Mouse (Mus musculus): ENCODE results near the gene Smok3b. TPM values are rescaled to one million over a fixed set of nuclear protein-coding genes. Genes with fewer than 3 reads are reported as not detected.

Gene Smok3b
- polyA plus RNA-seq, 2 experiments, result not detected

- DNase-seq (ENCODE audit: low spot score) (no peak), ATAC-seq (ENCODE audit: low FRiP score, low read depth) (no peak)
- peaks cover 46% of the 10 kb centered on the region for H3K36me3 ChIP-seq (ENCODE audit: control insufficient read depth, insufficient read depth, low read length)
- no peak overlapping the region for H3K9ac ChIP-seq (ENCODE audit: low read depth, low read length, severe bottlenecking)
- H3K9me3 ChIP-seq (ENCODE audit: control insufficient read depth, low read length), result no peaks in the 10 kb centered on the region
- H3K27me3 ChIP-seq (ENCODE audit: control insufficient read depth, insufficient read depth, low read length), result no peaks in the 10 kb centered on the region
- 78% methylated on average over 3 of the region's 3 CpGs for WGBS
- no peak overlapping the region for H3K27ac ChIP-seq (replicated peaks; ENCODE audit: low read depth, low read length)
- TF ChIP-seq POLR2A (IDR thresholded peaks at IDR 0.05; ENCODE audit: borderline replicate concordance, extremely low read depth, insufficient read depth, insufficient read length), result no peak
- H3K4me2 ChIP-seq (replicated peaks; ENCODE audit: low read depth, low read length, severe bottlenecking), result no peak overlapping the region
- H3K4me1 ChIP-seq (ENCODE audit: control insufficient read depth, insufficient read depth, low read length), result no peaks in the 10 kb centered on the region; the same call in 1 of the 2 replicates
- no peak overlapping the region for H3K4me3 ChIP-seq (replicated peaks; ENCODE audit: low read length)
These were observed 69.0 kb downstream of the Smok3b start for GRCm38 (mm10) chr5:138090271-138090670.

- DNase-seq (ENCODE audit: low spot score) (no peak), ATAC-seq (ENCODE audit: low FRiP score, low read depth) (no peak)
- Histone ChIP-seq H3K9me3 (ENCODE audit: control insufficient read depth, low read length) (no peaks in the 10 kb centered on the region), H3K4me2 (replicated peaks; ENCODE audit: low read depth, low read length, severe bottlenecking) (no peak overlapping the region), H3K36me3 (ENCODE audit: control insufficient read depth, insufficient read depth, low read length) (peaks cover 49% of the 10 kb centered on the region), H3K4me1 (ENCODE audit: control insufficient read depth, insufficient read depth, low read length) (no peaks in the 10 kb centered on the region; the same call in 1 of the 2 replicates), H3K4me3 (replicated peaks; ENCODE audit: low read length) (no peak overlapping the region), H3K27me3 (ENCODE audit: control insufficient read depth, insufficient read depth, low read length) (no peaks in the 10 kb centered on the region), H3K9ac (ENCODE audit: low read depth, low read length, severe bottlenecking) (no peak overlapping the region), H3K27ac (replicated peaks; ENCODE audit: low read depth, low read length) (no peak overlapping the region)
- no peak for TF ChIP-seq POLR2A (IDR thresholded peaks at IDR 0.05; ENCODE audit: borderline replicate concordance, extremely low read depth, insufficient read depth, insufficient read length)
- 97% methylated on average over 5 of the region's 5 CpGs for WGBS
These were observed 69.5 kb downstream of the Smok3b start for GRCm38 (mm10) chr5:138090737-138091136.

- ATAC-seq (ENCODE audit: low FRiP score, low read depth) (no peak), DNase-seq (ENCODE audit: low spot score) (no peak)
- Histone ChIP-seq H3K27me3 (ENCODE audit: control insufficient read depth, insufficient read depth, low read length) (no peaks in the 10 kb centered on the region), H3K4me3 (replicated peaks; ENCODE audit: low read length) (no peak overlapping the region), H3K9me3 (ENCODE audit: control insufficient read depth, low read length) (no peaks in the 10 kb centered on the region), H3K36me3 (ENCODE audit: control insufficient read depth, insufficient read depth, low read length) (peaks cover 65% of the 10 kb centered on the region), H3K27ac (replicated peaks; ENCODE audit: low read depth, low read length) (no peak overlapping the region), H3K9ac (ENCODE audit: low read depth, low read length, severe bottlenecking) (no peak overlapping the region), H3K4me2 (replicated peaks; ENCODE audit: low read depth, low read length, severe bottlenecking) (no peak overlapping the region), H3K4me1 (ENCODE audit: control insufficient read depth, insufficient read depth, low read length) (no peaks in the 10 kb centered on the region)
- WGBS, result 78% methylated on average over 4 of the region's 4 CpGs
- TF ChIP-seq POLR2A (IDR thresholded peaks at IDR 0.05; ENCODE audit: borderline replicate concordance, extremely low read depth, insufficient read depth, insufficient read length), result no peak
These were observed 71.5 kb downstream of the Smok3b start for GRCm38 (mm10) chr5:138092771-138093170.

- no peak overlapping the region for H3K4me3 ChIP-seq (replicated peaks; ENCODE audit: low read length)
- H3K27me3 ChIP-seq (ENCODE audit: control insufficient read depth, insufficient read depth, low read length), result no peaks in the 10 kb centered on the region
- whole genome bisulfite sequencing, result 94% methylated on average over 6 of the region's 6 CpGs
- H3K4me2 ChIP-seq (replicated peaks; ENCODE audit: low read depth, low read length, severe bottlenecking), result no peak overlapping the region
- no peak for DNase-seq (ENCODE audit: low spot score)
- no peak for TF ChIP-seq POLR2A (IDR thresholded peaks at IDR 0.05; ENCODE audit: borderline replicate concordance, extremely low read depth, insufficient read depth, insufficient read length)
- peaks cover 68% of the 10 kb centered on the region for H3K36me3 ChIP-seq (ENCODE audit: control insufficient read depth, insufficient read depth, low read length)
- no peaks in the 10 kb centered on the region for H3K9me3 ChIP-seq (ENCODE audit: control insufficient read depth, low read length)
- no peak overlapping the region for H3K27ac ChIP-seq (replicated peaks; ENCODE audit: low read depth, low read length)
- H3K4me1 ChIP-seq (ENCODE audit: control insufficient read depth, insufficient read depth, low read length), result no peaks in the 10 kb centered on the region
- no peak overlapping the region for H3K9ac ChIP-seq (ENCODE audit: low read depth, low read length, severe bottlenecking)
- ATAC-seq (ENCODE audit: low FRiP score, low read depth), result no peak
These were observed 73.2 kb downstream of the Smok3b start for GRCm38 (mm10) chr5:138094474-138094873.

Other genes starting within 250 kb of the Smok3b start
- 45.2 and 46.8 TPM in 2 replicates for gene Ppp1r35, start 242.6 kb upstream of the Smok3b start, polyA plus RNA-seq (2012; rRNA removed)
- 37.6 and 44.9 TPM in 2 replicates for gene Ppp1r35, start 242.6 kb upstream of the Smok3b start, polyA plus RNA-seq (2014; fragmentation: Nextera tagmentation; extraction: Ambion mirVana)
- gene Mepce, start 233.8 kb upstream of the Smok3b start, polyA plus RNA-seq (2012; rRNA removed), result 42.0 and 42.3 TPM in 2 replicates
- 13.9 and 16.7 TPM in 2 replicates for gene Mepce, start 233.8 kb upstream of the Smok3b start, polyA plus RNA-seq (2014; fragmentation: Nextera tagmentation; extraction: Ambion mirVana)
- gene Zcwpw1, start 233.6 kb upstream of the Smok3b start, polyA plus RNA-seq (2012; rRNA removed), result 19.4 and 30.1 TPM in 2 replicates
- 17.3 and 18.5 TPM in 2 replicates for gene Zcwpw1, start 233.6 kb upstream of the Smok3b start, polyA plus RNA-seq (2014; fragmentation: Nextera tagmentation; extraction: Ambion mirVana)
- gene Pilra, start 185.1 kb upstream of the Smok3b start, polyA plus RNA-seq (2012; rRNA removed), result 0.54 and 0.77 TPM in 2 replicates
- 0.90 and 1.3 TPM in 2 replicates for gene Pilra, start 185.1 kb upstream of the Smok3b start, polyA plus RNA-seq (2014; fragmentation: Nextera tagmentation; extraction: Ambion mirVana)
- 0.08 and 0.20 TPM in 2 replicates for gene Pilrb1, start 163.3 kb upstream of the Smok3b start, polyA plus RNA-seq (2012; rRNA removed)
- 0.57 and 0.83 TPM in 2 replicates for gene Pilrb1, start 163.3 kb upstream of the Smok3b start, polyA plus RNA-seq (2014; fragmentation: Nextera tagmentation; extraction: Ambion mirVana)
- gene Pilrb2, start 149.6 kb upstream of the Smok3b start, polyA plus RNA-seq (2012; rRNA removed), result 0.13 and 0.41 TPM in 2 replicates
- 0.40 TPM in 1 of 2 replicates, not detected in the other for gene Pilrb2, start 149.6 kb upstream of the Smok3b start, polyA plus RNA-seq (2014; fragmentation: Nextera tagmentation; extraction: Ambion mirVana)
- gene Cyp3a13, start 99.8 kb upstream of the Smok3b start, polyA plus RNA-seq (2012; rRNA removed), result 0.08 and 0.09 TPM in 2 replicates
- not detected in 2 replicates for gene Cyp3a13, start 99.8 kb upstream of the Smok3b start, polyA plus RNA-seq (2014; fragmentation: Nextera tagmentation; extraction: Ambion mirVana)
- 1.1 TPM in 2 replicates for gene Gjc3, start 58.3 kb upstream of the Smok3b start, polyA plus RNA-seq (2012; rRNA removed)
- gene Gjc3, start 58.3 kb upstream of the Smok3b start, polyA plus RNA-seq (2014; fragmentation: Nextera tagmentation; extraction: Ambion mirVana), result 0.36 and 0.40 TPM in 2 replicates
- gene Azgp1, start 39.9 kb upstream of the Smok3b start, polyA plus RNA-seq (2012; rRNA removed), result 0.09 and 0.18 TPM in 2 replicates
- not detected in 2 replicates for gene Azgp1, start 39.9 kb upstream of the Smok3b start, polyA plus RNA-seq (2014; fragmentation: Nextera tagmentation; extraction: Ambion mirVana)
- not detected in 2 replicates for gene Smok3a, start 168 bp upstream of the Smok3b start, polyA plus RNA-seq (2012; rRNA removed)
- gene Smok3a, start 168 bp upstream of the Smok3b start, polyA plus RNA-seq (2014; fragmentation: Nextera tagmentation; extraction: Ambion mirVana), result not detected in 2 replicates
- gene Smok3c, start 31.8 kb downstream of the Smok3b start, polyA plus RNA-seq (2012; rRNA removed), result not detected in 2 replicates
- not detected in 2 replicates for gene Smok3c, start 31.8 kb downstream of the Smok3b start, polyA plus RNA-seq (2014; fragmentation: Nextera tagmentation; extraction: Ambion mirVana)
- 8.5 and 9.8 TPM in 2 replicates for gene Zkscan1, start 63.7 kb downstream of the Smok3b start, polyA plus RNA-seq (2012; rRNA removed)
- gene Zkscan1, start 63.7 kb downstream of the Smok3b start, polyA plus RNA-seq (2014; fragmentation: Nextera tagmentation; extraction: Ambion mirVana), result 25.3 and 25.4 TPM in 2 replicates
- 31.5 and 38.3 TPM in 2 replicates for gene Zscan21, start 95.5 kb downstream of the Smok3b start, polyA plus RNA-seq (2012; rRNA removed)
- 59.8 and 70.0 TPM in 2 replicates for gene Zscan21, start 95.5 kb downstream of the Smok3b start, polyA plus RNA-seq (2014; fragmentation: Nextera tagmentation; extraction: Ambion mirVana)
- gene Zfp113, start 134.3 kb downstream of the Smok3b start, polyA plus RNA-seq (2012; rRNA removed), result 5.1 and 5.2 TPM in 2 replicates
- gene Zfp113, start 134.3 kb downstream of the Smok3b start, polyA plus RNA-seq (2014; fragmentation: Nextera tagmentation; extraction: Ambion mirVana), result 11.3 and 12.6 TPM in 2 replicates
- 141 and 149 TPM in 2 replicates for gene Cops6, start 139.6 kb downstream of the Smok3b start, polyA plus RNA-seq (2012; rRNA removed)
- 262 and 267 TPM in 2 replicates for gene Cops6, start 139.6 kb downstream of the Smok3b start, polyA plus RNA-seq (2014; fragmentation: Nextera tagmentation; extraction: Ambion mirVana)
- gene Ap4m1, start 150.6 kb downstream of the Smok3b start, polyA plus RNA-seq (2012; rRNA removed), result 73.4 and 107 TPM in 2 replicates
- gene Ap4m1, start 150.6 kb downstream of the Smok3b start, polyA plus RNA-seq (2014; fragmentation: Nextera tagmentation; extraction: Ambion mirVana), result 18.6 and 19.9 TPM in 2 replicates
- 136 and 149 TPM in 2 replicates for gene Mcm7, start 151.0 kb downstream of the Smok3b start, polyA plus RNA-seq (2012; rRNA removed)
- 144 and 152 TPM in 2 replicates for gene Mcm7, start 151.0 kb downstream of the Smok3b start, polyA plus RNA-seq (2014; fragmentation: Nextera tagmentation; extraction: Ambion mirVana)
- 90.0 and 109 TPM in 2 replicates for gene Taf6, start 166.0 kb downstream of the Smok3b start, polyA plus RNA-seq (2012; rRNA removed)
- gene Taf6, start 166.0 kb downstream of the Smok3b start, polyA plus RNA-seq (2014; fragmentation: Nextera tagmentation; extraction: Ambion mirVana), result 75.6 and 86.0 TPM in 2 replicates
- gene Cnpy4, start 166.1 kb downstream of the Smok3b start, polyA plus RNA-seq (2012; rRNA removed), result 35.8 and 50.6 TPM in 2 replicates
- 60.7 and 65.7 TPM in 2 replicates for gene Cnpy4, start 166.1 kb downstream of the Smok3b start, polyA plus RNA-seq (2014; fragmentation: Nextera tagmentation; extraction: Ambion mirVana)
- gene Mblac1, start 172.9 kb downstream of the Smok3b start, polyA plus RNA-seq (2012; rRNA removed), result 6.9 and 7.5 TPM in 2 replicates
- gene Mblac1, start 172.9 kb downstream of the Smok3b start, polyA plus RNA-seq (2014; fragmentation: Nextera tagmentation; extraction: Ambion mirVana), result 8.3 and 8.8 TPM in 2 replicates
- not detected in 2 replicates for gene Nxpe5, start 204.5 kb downstream of the Smok3b start, polyA plus RNA-seq (2012; rRNA removed)
- gene Nxpe5, start 204.5 kb downstream of the Smok3b start, polyA plus RNA-seq (2014; fragmentation: Nextera tagmentation; extraction: Ambion mirVana), result not detected in 2 replicates
- 104 and 110 TPM in 2 replicates for gene Lamtor4, start 234.1 kb downstream of the Smok3b start, polyA plus RNA-seq (2012; rRNA removed)
- 64.6 and 68.5 TPM in 2 replicates for gene Lamtor4, start 234.1 kb downstream of the Smok3b start, polyA plus RNA-seq (2014; fragmentation: Nextera tagmentation; extraction: Ambion mirVana)
- gene BC037034, start 242.6 kb downstream of the Smok3b start, polyA plus RNA-seq (2012; rRNA removed), result 81.0 and 102 TPM in 2 replicates
- gene BC037034, start 242.6 kb downstream of the Smok3b start, polyA plus RNA-seq (2014; fragmentation: Nextera tagmentation; extraction: Ambion mirVana), result 5.2 and 7.6 TPM in 2 replicates

All from limb, embryonic 14.5 days (tissue).